Mouse (Mus musculus) bone marrow, adult 2 months (tissue): ENCODE results near the gene Tcta. TPM values are rescaled to one million over a fixed set of nuclear protein-coding genes. Genes with fewer than 3 reads are reported as not detected.
A peak's percentile ranks its signal among the peaks of the same experiment; 100 is the strongest.

Experiments used
- H3K27ac ChIP-seq: fragments of 200-500 bp; 2 replicates; pipeline ENCODE4 v1.5.1; 2012; ENCODE audit warnings: low read depth, mild to moderate bottlenecking, control low read depth, inconsistent platforms, low read length; ENCODE audit not compliant: control insufficient read depth, poor library complexity, insufficient read depth
- H3K4me1 ChIP-seq: fragments of 200-500 bp; 2 replicates; pipeline ENCODE4 v1.6.1; 2011; ENCODE audit warnings: low read length; ENCODE audit not compliant: control insufficient read depth, insufficient read depth
- H3K4me3 ChIP-seq: fragments of 200-500 bp; replicated peaks from 2 replicates; pipeline ENCODE3; 2011; ENCODE audit warnings: mild to moderate bottlenecking, low read depth, low read length, control low read depth; ENCODE audit not compliant: control insufficient read depth
- CTCF ChIP-seq: fragments of 200-500 bp; IDR thresholded peaks from 2 replicates; pipeline ENCODE4 v1.5.1; 2011; ENCODE audit warnings: low read length, control low read depth; ENCODE audit not compliant: control insufficient read depth, insufficient read depth
- POLR2A ChIP-seq: fragments of 200-500 bp; IDR thresholded peaks from 2 replicates; pipeline ENCODE4 v1.6.1; 2011; ENCODE audit warnings: low read depth, mild to moderate bottlenecking, control low read depth, low read length, borderline replicate concordance; ENCODE audit not compliant: control insufficient read depth
- WGBS: fragments of 180-500 bp; shearing (Covaris S2); methylation state at CpG from one replicate; pipeline ENCODE4 v1.1.7; 2018; 5-methylcytosine and 5-hydroxymethylcytosine counted together
- polyA plus RNA-seq: library from polyadenylated mRNA; stranded (reverse); fragments of >200 nt; gene quantifications from 2 replicates; pipeline ENCODE4 v1.2.4, GENCODE M21; 2011; ENCODE audit warnings: low replicate concordance; ENCODE audit not compliant: missing spikeins, insufficient read depth, insufficient read length

Tcta gene
- 5.6 and 13.2 TPM in 2 replicates for polyA plus RNA-seq

GRCm38 (mm10) chr9:108305629-108306520 is at the start of gene Tcta, which contains the start of gene Rhoa:
Gene Tcta, minus strand, starts transcription at chr9:108306160.
Gene Rhoa, plus strand, starts transcription at chr9:108306129.
- H3K4me1 ChIP-seq = peaks cover 4% of the 10 kb centered on the region; the same call in 1 of the 2 replicates
- TF ChIP-seq CTCF (no peak; the same call in 1 of the 2 replicates), POLR2A (peak; percentile 97)
- 1% methylated on average over 81 of the region's 81 CpGs for WGBS
- H3K27ac ChIP-seq = peak within 1 kb of the TSS; percentile 99
- H3K4me3 ChIP-seq = peak within 1 kb of the TSS; percentile 93

GRCm38 (mm10) chr9:108349727-108350126 is 43.8 kb upstream of the Tcta start:
- H3K4me1 ChIP-seq = peaks cover 1% of the 10 kb centered on the region
- no peak overlapping the region for H3K27ac ChIP-seq
- 69% methylated on average over 4 of the region's 4 CpGs for WGBS
- no peak overlapping the region for H3K4me3 ChIP-seq
- TF ChIP-seq CTCF (no peak), POLR2A (no peak)

GRCm38 (mm10) chr9:108348290-108348680 is 42.3 kb upstream of the Tcta start:
- TF ChIP-seq POLR2A = no peak
- no peak for TF ChIP-seq CTCF
- peaks cover 1% of the 10 kb centered on the region for H3K4me1 ChIP-seq
- WGBS = under 1% methylated on average over 14 of the region's 14 CpGs
- H3K27ac ChIP-seq = peak overlapping the region; percentile 97
- peak overlapping the region; percentile 89 for H3K4me3 ChIP-seq

- TF ChIP-seq CTCF (no peak), POLR2A (peak; percentile 88)
- WGBS = under 1% methylated on average over 75 of the region's 75 CpGs
These were observed 41.8 kb upstream of the Tcta start, which contains the start of gene Usp4 for GRCm38 (mm10) chr9:108347540-108348289. Gene Usp4, plus strand, starts transcription at chr9:108347853.

GRCm38 (mm10) chr9:108347024-108347423 is 41.1 kb upstream of the Tcta start:
- peak overlapping the region; percentile 89 for H3K4me3 ChIP-seq
- H3K4me1 ChIP-seq = peaks cover 5% of the 10 kb centered on the region
- TF ChIP-seq POLR2A (no peak), CTCF (no peak)
- peak overlapping the region; percentile 94 for H3K27ac ChIP-seq
- 2% methylated on average over 11 of the region's 11 CpGs for WGBS

More at GRCm38 (mm10) chr9:108347540-108348289, 41.8 kb upstream of the Tcta start, which contains the start of gene Usp4:
- Histone ChIP-seq H3K27ac (peak within 1 kb of the TSS; percentile 97), H3K4me3 (peak within 1 kb of the TSS; percentile 89), H3K4me1 (peaks cover 4% of the 10 kb centered on the region)

GRCm38 (mm10) chr9:108344471-108344870 is 38.5 kb upstream of the Tcta start:
- Histone ChIP-seq H3K27ac (peak overlapping the region; percentile 32; the same call in 1 of the 2 replicates), H3K4me1 (peaks cover 7% of the 10 kb centered on the region), H3K4me3 (no peak overlapping the region)
- WGBS = 86% methylated on average over 4 of the region's 4 CpGs
- TF ChIP-seq CTCF (no peak), POLR2A (no peak)

- Histone ChIP-seq H3K27ac (peak overlapping the region; percentile 19; the same call in 1 of the 2 replicates), H3K4me3 (no peak overlapping the region), H3K4me1 (peaks cover 7% of the 10 kb centered on the region)
- WGBS = 69% methylated on average over 1 of the region's 1 CpGs
- no peak for TF ChIP-seq POLR2A
- TF ChIP-seq CTCF = no peak
These were observed 37.9 kb upstream of the Tcta start for GRCm38 (mm10) chr9:108343835-108344234.
